Mouse (Mus musculus): ENCODE measurements around the gene Vav1.

- TF ChIP-seq POLR2A (IDR thresholded peaks at IDR 0.05; ENCODE audit: insufficient read length, low read depth) (no peak), USF1 (IDR thresholded peaks at IDR 0.05; ENCODE audit: low read depth) (no peak), MAX (IDR thresholded peaks at IDR 0.05; ENCODE audit: low read depth) (no peak), TCF12 (IDR thresholded peaks at IDR 0.05; ENCODE audit: insufficient read depth, poor library complexity, severe bottlenecking) (no peak), REST (IDR thresholded peaks at IDR 0.05; ENCODE audit: insufficient read depth, insufficient read length) (no peak), TCF3 (IDR thresholded peaks at IDR 0.05; ENCODE audit: insufficient read length, low read depth) (no peak), MYOD1 (IDR thresholded peaks at IDR 0.05; ENCODE audit: control insufficient read depth in 1 of 3, insufficient read length in 2 of 3, low read depth in 2 of 3) (no peak), CEBPB (IDR thresholded peaks at IDR 0.05; ENCODE audit: insufficient read depth, poor library complexity, severe bottlenecking) (no peak), POLR2AphosphoS2 (IDR thresholded peaks at IDR 0.05; ENCODE audit: insufficient read length, low read depth) (no peak), E2F4 (IDR thresholded peaks at IDR 0.05; ENCODE audit: insufficient read depth) (no peak), MYOG (IDR thresholded peaks at IDR 0.05; ENCODE audit: control insufficient read depth in 1 of 3, insufficient read depth in 1 of 3, insufficient read length in 2 of 3, low read depth in 2 of 3) (no peak), SRF (IDR thresholded peaks at IDR 0.05; ENCODE audit: control insufficient read depth, insufficient read length, low read depth) (no peak)
Measured at GRCm38 (mm10) chr17:57278943-57279590, at the start of gene Vav1.
